Mouse (Mus musculus) MEL (cell line): ENCODE measurements around the gene Sox5. TPM values are rescaled to one million over a fixed set of nuclear protein-coding genes. Genes with fewer than 3 reads are reported as not detected.

Experiments used
- DNase-seq: peaks from one replicate; pipeline ENCODE4 v3.0.0; 2011; ENCODE audit warnings: low read depth, low spot score
- H3K27ac ChIP-seq: 2 replicates; pipeline ENCODE4 v1.5.1; 2012; ENCODE audit warnings: low read depth, mild to moderate bottlenecking, control low read depth, low read length, moderate library complexity; ENCODE audit not compliant: control insufficient read depth
- H3K27me3 ChIP-seq, 2 experiments: fragments of 150-350 bp in 1 of 2; sonication (generic) in 1 of 2; 2 replicates each; pipeline ENCODE4 v1.6.1; 2012; ENCODE audit warnings: low read length in 2 of 2, mild to moderate bottlenecking in 2 of 2, improper control_type of control experiment in 1 of 2, moderate library complexity in 1 of 2; ENCODE audit not compliant: insufficient read depth in 2 of 2, control insufficient read depth in 1 of 2
- H3K36me3 ChIP-seq, 2 experiments: 2 replicates each; pipeline ENCODE4 v1.6.1; 2012 to 2014; ENCODE audit warnings: low read length in 2 of 2, improper control_type of control experiment in 1 of 2, inconsistent platforms in 1 of 2, mild to moderate bottlenecking in 1 of 2; ENCODE audit not compliant: insufficient read depth in 2 of 2, control insufficient read depth in 1 of 2
- H3K4me1 ChIP-seq, 2 experiments: fragments of 150-350 bp in 1 of 2; sonication (generic) in 1 of 2; 2 replicates each; pipeline ENCODE4 v1.6.1; 2012; ENCODE audit warnings: low read length in 2 of 2, improper control_type of control experiment in 1 of 2, mild to moderate bottlenecking in 1 of 2; ENCODE audit not compliant: insufficient read depth in 2 of 2, control insufficient read depth in 1 of 2
- H3K4me3 ChIP-seq, 2 experiments: fragments of 150-350 bp in 1 of 2; sonication (generic) in 1 of 2; 2 replicates each; pipeline ENCODE4 v1.5.1; 2012; ENCODE audit warnings: low read depth in 2 of 2, low read length in 2 of 2, mild to moderate bottlenecking in 2 of 2, moderate library complexity in 2 of 2, control low read depth in 1 of 2, improper control_type of control experiment in 1 of 2; ENCODE audit not compliant: control insufficient read depth in 1 of 2, insufficient read depth in 1 of 2
- H3K79me2 ChIP-seq: 2 replicates; pipeline ENCODE4 v1.6.1; 2012; ENCODE audit warnings: mild to moderate bottlenecking, low read length, moderate library complexity; ENCODE audit not compliant: control insufficient read depth, poor library complexity, insufficient read depth
- H3K9ac ChIP-seq: 2 replicates; pipeline ENCODE4 v1.6.1; 2012; ENCODE audit warnings: low read depth, mild to moderate bottlenecking, control low read depth, low read length, moderate library complexity; ENCODE audit not compliant: control insufficient read depth, poor library complexity, severe bottlenecking
- H3K9me3 ChIP-seq: fragments of 150-350 bp; sonication (generic); replicated peaks from 2 replicates; pipeline ENCODE4 v1.6.1; 2012; ENCODE audit warnings: mild to moderate bottlenecking, low read length, improper control_type of control experiment, moderate library complexity; ENCODE audit not compliant: insufficient read depth
- BHLHE40 ChIP-seq: IDR thresholded peaks from 2 replicates; pipeline ENCODE4 v1.6.1; 2012; ENCODE audit warnings: low read depth, mild to moderate bottlenecking, inconsistent platforms, low read length, improper control_type of control experiment, borderline replicate concordance
- CHD2 ChIP-seq: IDR thresholded peaks from 2 replicates; pipeline ENCODE4 v1.6.1; 2011; ENCODE audit warnings: low read length, improper control_type of control experiment
- E2F4 ChIP-seq: IDR thresholded peaks from 2 replicates; pipeline ENCODE4 v1.6.1; 2011; ENCODE audit warnings: low read depth, low read length, improper control_type of control experiment, borderline replicate concordance
- EP300 ChIP-seq, 2 experiments: IDR thresholded peaks; 2 replicates each; pipeline ENCODE4 v1.6.1; 2011; ENCODE audit warnings: improper control_type of control experiment in 2 of 2, low read length in 2 of 2, low read depth in 1 of 2, mild to moderate bottlenecking in 1 of 2
- GABPA ChIP-seq: IDR thresholded peaks from 2 replicates; pipeline ENCODE4 v1.6.1; 2012; ENCODE audit warnings: low read depth, mild to moderate bottlenecking, inconsistent platforms, low read length, improper control_type of control experiment, moderate library complexity
- HCFC1 ChIP-seq: IDR thresholded peaks from 2 replicates; pipeline ENCODE4 v1.6.1; 2012; ENCODE audit warnings: low read depth, mild to moderate bottlenecking, inconsistent platforms, low read length, improper control_type of control experiment, moderate library complexity
- KAT2A ChIP-seq: conservative IDR thresholded peaks from 2 replicates; pipeline ENCODE4 v1.6.1; 2012; ENCODE audit warnings: low read depth, low read length, improper control_type of control experiment, inconsistent platforms
- MYB ChIP-seq: IDR thresholded peaks from 2 replicates; pipeline ENCODE4 v1.6.1; 2011; ENCODE audit warnings: mild to moderate bottlenecking, low read depth, low read length, improper control_type of control experiment
- POLR2AphosphoS2 ChIP-seq: IDR thresholded peaks from 2 replicates; pipeline ENCODE4 v1.6.1; 2011; ENCODE audit warnings: low read length, improper control_type of control experiment
- POLR2AphosphoS5 ChIP-seq: IDR thresholded peaks from 2 replicates; pipeline ENCODE4 v1.6.1; 2012; ENCODE audit warnings: low read depth, borderline replicate concordance, mild to moderate bottlenecking, inconsistent platforms, low read length, moderate library complexity, mixed read lengths
- RAD21 ChIP-seq: IDR thresholded peaks from 2 replicates; pipeline ENCODE4 v1.6.1; 2011; ENCODE audit warnings: mild to moderate bottlenecking, low read depth, low read length, improper control_type of control experiment
- RCOR1 ChIP-seq: IDR thresholded peaks from 2 replicates; pipeline ENCODE4 v1.6.1; 2012; ENCODE audit warnings: low read depth, mild to moderate bottlenecking, inconsistent platforms, low read length, improper control_type of control experiment
- SMC3 ChIP-seq: IDR thresholded peaks from 2 replicates; pipeline ENCODE4 v1.6.1; 2011; ENCODE audit warnings: low read depth, low read length, improper control_type of control experiment
- TCF12 ChIP-seq: IDR thresholded peaks from 2 replicates; pipeline ENCODE4 v1.6.1; 2014; ENCODE audit warnings: low read depth, mild to moderate bottlenecking, inconsistent platforms, low read length, improper control_type of control experiment, moderate library complexity
- UBTF ChIP-seq: IDR thresholded peaks from 2 replicates; pipeline ENCODE4 v1.6.1; 2012; ENCODE audit warnings: low read depth, mild to moderate bottlenecking, inconsistent platforms, low read length, improper control_type of control experiment, moderate library complexity, borderline replicate concordance; ENCODE audit not compliant: insufficient read depth
- USF2 ChIP-seq, 2 experiments: IDR thresholded peaks; 2 replicates each; pipeline ENCODE4 v1.6.1; 2011 to 2012; ENCODE audit warnings: improper control_type of control experiment in 2 of 2, low read length in 2 of 2, borderline replicate concordance in 1 of 2, inconsistent platforms in 1 of 2, low read depth in 1 of 2, mild to moderate bottlenecking in 1 of 2; ENCODE audit not compliant: insufficient read depth in 1 of 2
- ZC3H11A ChIP-seq: IDR thresholded peaks from 2 replicates; pipeline ENCODE4 v1.6.1; 2012; ENCODE audit warnings: low read depth, mild to moderate bottlenecking, inconsistent platforms, low read length, improper control_type of control experiment
- ZKSCAN1 ChIP-seq: IDR thresholded peaks from 2 replicates; pipeline ENCODE4 v1.6.1; 2012; ENCODE audit warnings: low read depth, mild to moderate bottlenecking, inconsistent platforms, low read length, improper control_type of control experiment, moderate library complexity
- ZMIZ1 ChIP-seq: IDR thresholded peaks from 2 replicates; pipeline ENCODE4 v1.6.1; 2012; ENCODE audit warnings: low read depth, mild to moderate bottlenecking, inconsistent platforms, low read length, improper control_type of control experiment, moderate library complexity
- ZNF384 ChIP-seq: IDR thresholded peaks from 2 replicates; pipeline ENCODE4 v1.6.1; 2012; ENCODE audit warnings: low read depth, mild to moderate bottlenecking, inconsistent platforms, low read length, improper control_type of control experiment
- polyA plus RNA-seq, 2 experiments: library from polyadenylated mRNA; stranded (reverse) in 1 of 2; unstranded in 1 of 2; fragments of >175 nt in 1 of 2; fragments of >200 nt in 1 of 2; gene quantifications; 2 replicates each; pipeline versions ENCODE4 v1.2.1 to v1.2.4; 2012; ENCODE audit warnings: low replicate concordance in 2 of 2, low read depth in 1 of 2; ENCODE audit not compliant: insufficient read length in 2 of 2, insufficient read depth in 1 of 2, missing spikeins in 1 of 2
- total RNA-seq: library from RNA; depleted of rRNA; stranded (reverse); fragments of 300-350 nt; gene quantifications from 2 replicates; pipeline ENCODE4 v1.2.3, GENCODE M21; 2012

Gene Sox5
- total and polyA plus RNA-seq, 3 experiments = 0.19 to 3.0 TPM; not detected in 1

DNA sequence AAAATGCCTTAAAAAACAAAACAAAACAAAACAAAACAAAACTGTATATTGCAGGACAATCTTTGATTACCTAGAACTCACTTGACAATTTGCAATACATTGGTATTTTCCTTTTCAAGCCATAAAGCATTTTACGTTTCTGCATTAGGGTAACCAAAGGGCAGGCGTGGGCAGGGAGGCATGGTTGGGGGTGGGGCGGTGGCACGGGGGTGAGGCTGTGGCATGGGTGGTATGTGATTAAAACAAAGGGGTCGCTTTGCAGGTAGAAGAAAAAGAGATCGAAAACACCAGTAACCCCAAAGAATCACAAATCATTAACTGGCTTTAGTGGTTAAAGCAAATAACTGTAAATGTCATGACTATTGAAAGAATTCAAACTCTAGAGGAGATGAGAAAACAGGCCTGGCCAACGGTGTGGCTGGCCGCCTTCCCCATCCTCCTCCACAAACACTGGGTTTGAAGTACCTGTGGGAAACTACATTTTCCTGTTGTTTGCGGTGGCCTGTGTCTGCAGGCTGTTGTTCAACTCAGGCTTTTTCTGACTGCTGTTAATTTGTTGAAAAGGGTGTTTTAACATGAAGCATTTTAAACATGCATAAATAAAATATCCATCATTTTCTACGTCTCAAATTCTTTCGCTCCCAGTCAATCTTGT lies 289.9 kb downstream of the Sox5 start:
- Histone ChIP-seq H3K27ac (no peak overlapping the region), H3K27me3 (no peaks in the 10 kb centered on the region), H3K9ac (no peak overlapping the region), H3K79me2 (no peaks in the 10 kb centered on the region), H3K4me1 (no peaks in the 10 kb centered on the region), H3K4me3 (no peak overlapping the region), H3K36me3 (no peaks in the 10 kb centered on the region), H3K9me3 (no peaks in the 10 kb centered on the region)
- DNase-seq = no peak
- no peak for TF ChIP-seq RAD21
- no peak for TF ChIP-seq UBTF
- TF ChIP-seq KAT2A = no peak
- TF ChIP-seq MYB = no peak

DNA sequence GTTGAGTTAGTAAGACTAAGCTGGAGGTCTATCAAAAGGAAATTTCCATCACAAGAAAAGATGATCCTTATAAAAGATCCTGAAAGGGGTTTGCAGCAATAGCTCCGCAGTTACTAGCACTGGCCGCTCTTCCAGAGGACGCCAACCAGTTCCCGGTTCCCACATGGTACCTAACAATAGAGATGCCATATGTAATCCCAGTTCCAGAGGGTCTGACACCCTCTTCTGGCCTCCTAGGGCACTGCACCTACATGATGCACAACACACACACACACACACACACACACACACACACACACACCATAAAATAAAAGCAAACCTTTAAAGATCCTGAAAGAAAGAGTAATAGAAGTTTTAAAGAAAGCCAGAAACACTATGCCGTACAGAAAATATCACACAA lies 290.9 kb downstream of the Sox5 start:
- no peak overlapping the region for H3K4me3 ChIP-seq
- H3K4me1 ChIP-seq = no peaks in the 10 kb centered on the region
- no peak for DNase-seq
- no peak for TF ChIP-seq TCF12
- TF ChIP-seq ZMIZ1 = no peak
- no peak for TF ChIP-seq POLR2AphosphoS2
- no peak for TF ChIP-seq USF2 (IDR thresholded peaks at IDR 0.05; ENCODE audit: borderline replicate concordance in 1 of 2, insufficient read depth in 1 of 2, low read depth in 1 of 2, low read length in 2 of 2)
- no peak for TF ChIP-seq POLR2AphosphoS5
- TF ChIP-seq GABPA = no peak
- no peak for TF ChIP-seq RCOR1
- TF ChIP-seq MYB = no peak
- TF ChIP-seq SMC3 = no peak
- no peak for TF ChIP-seq EP300 (IDR thresholded peaks at IDR 0.05; ENCODE audit: low read depth in 1 of 2, low read length in 2 of 2)
- TF ChIP-seq HCFC1 = no peak
- TF ChIP-seq BHLHE40 = no peak
- TF ChIP-seq CHD2 = no peak
- no peak for TF ChIP-seq E2F4
- no peak for TF ChIP-seq ZNF384
- no peak for TF ChIP-seq ZKSCAN1
- TF ChIP-seq ZC3H11A = no peak
- no peaks in the 10 kb centered on the region for H3K9me3 ChIP-seq
- H3K36me3 ChIP-seq = no peaks in the 10 kb centered on the region
- no peak overlapping the region for H3K9ac ChIP-seq
- no peaks in the 10 kb centered on the region for H3K27me3 ChIP-seq
- H3K27ac ChIP-seq = no peak overlapping the region
- no peaks in the 10 kb centered on the region for H3K79me2 ChIP-seq
